Mouse (Mus musculus): ENCODE measurements around the gene Gm45844.

GRCm38 (mm10) chr7:7295595-7295994 lies 17.5 kb upstream of the Gm45844 start:
- TF ChIP-seq CTCF (IDR thresholded peaks at IDR 0.05; ENCODE audit: insufficient read depth, low read depth, low read length), result no peak
- TF ChIP-seq POLR2A (IDR thresholded peaks at IDR 0.05; ENCODE audit: insufficient read depth, low read depth, low read length), result no peak
